Mouse (Mus musculus): Measurements from ENCODE around the gene Pi4ka. TPM values are rescaled to one million over a fixed set of nuclear protein-coding genes. Genes with fewer than 3 reads are reported as not detected.

Gene Pi4ka
- total and polyA plus RNA-seq, 3 experiments: 49.0 to 57.1 (median 56.4) TPM

DNA sequence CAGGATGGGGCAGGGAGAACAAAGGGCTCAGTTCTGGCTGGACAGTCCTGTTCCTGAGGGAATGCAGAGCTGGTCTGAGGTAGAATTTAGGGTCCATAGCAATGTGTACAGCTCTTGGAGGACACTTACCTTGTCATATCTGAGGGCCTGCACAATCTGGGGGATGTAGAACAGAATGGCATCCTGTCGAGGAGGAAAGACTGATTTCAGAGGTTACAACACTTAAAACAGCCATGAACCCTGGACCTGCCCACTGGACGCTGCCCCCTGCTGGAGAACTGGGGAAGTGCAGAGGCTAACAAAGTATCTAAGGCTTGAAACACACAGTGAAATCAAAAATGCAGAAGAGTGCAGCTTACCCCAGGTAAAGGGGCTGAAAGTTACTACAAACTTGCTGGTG, 113.4 kb downstream of the Pi4ka start:
- 7% methylated on average over 2 of the region's 2 CpGs for WGBS
- Histone ChIP-seq H3K9ac (ENCODE audit: low read depth, low read length) (no peak overlapping the region), H3K27me3 (ENCODE audit: control insufficient read depth, insufficient read depth, low read length) (no peaks in the 10 kb centered on the region), H3K4me3 (no peak overlapping the region), H3K27ac (no peak overlapping the region), H3K4me1 (ENCODE audit: control insufficient read depth, insufficient read depth, low read length) (no peaks in the 10 kb centered on the region), H3K79me2 (replicated peaks; ENCODE audit: control insufficient read depth, insufficient read depth, low read length) (no peaks in the 10 kb centered on the region), H3K36me3 (ENCODE audit: control insufficient read depth, insufficient read depth, low read length) (no peaks in the 10 kb centered on the region)
- intact Hi-C loops (cut with DNase I): loop anchor here (5.0 kb wide), 1 partner anchor 85 kb away; the partner anchor contains the start of gene Rimbp3
- DNase-seq: peak; percentile 58 to 81
- peak; percentile 99; the same call in 1 of the 2 replicates for TF ChIP-seq CTCF (IDR thresholded peaks at IDR 0.05)
- TF ChIP-seq EP300 (IDR thresholded peaks at IDR 0.05; ENCODE audit: insufficient read depth, low read depth, low read length): no peak
- no peak for TF ChIP-seq POLR2A (IDR thresholded peaks at IDR 0.05; ENCODE audit: insufficient read depth, low read depth, low read length)

GRCm38 (mm10) chr16:17291016-17291415, 115.1 kb downstream of the Pi4ka start:
- Histone ChIP-seq H3K4me3 (no peak overlapping the region), H3K27ac (no peak overlapping the region), H3K36me3 (ENCODE audit: control insufficient read depth, insufficient read depth, low read length) (no peaks in the 10 kb centered on the region), H3K79me2 (replicated peaks; ENCODE audit: control insufficient read depth, insufficient read depth, low read length) (no peaks in the 10 kb centered on the region), H3K27me3 (ENCODE audit: control insufficient read depth, insufficient read depth, low read length) (no peaks in the 10 kb centered on the region), H3K4me1 (ENCODE audit: control insufficient read depth, insufficient read depth, low read length) (no peaks in the 10 kb centered on the region), H3K9ac (ENCODE audit: low read depth, low read length) (no peak overlapping the region)
- intact Hi-C loops (cut with DNase I): loop anchor here (5.0 kb wide), 1 partner anchor 84 kb away; the partner anchor contains the start of gene Rimbp3
- WGBS: 75% methylated on average over 2 of the region's 2 CpGs
- TF ChIP-seq CTCF (IDR thresholded peaks at IDR 0.05) (no peak), EP300 (IDR thresholded peaks at IDR 0.05; ENCODE audit: insufficient read depth, low read depth, low read length) (no peak), POLR2A (IDR thresholded peaks at IDR 0.05; ENCODE audit: insufficient read depth, low read depth, low read length) (no peak)
- no peak for DNase-seq

DNA sequence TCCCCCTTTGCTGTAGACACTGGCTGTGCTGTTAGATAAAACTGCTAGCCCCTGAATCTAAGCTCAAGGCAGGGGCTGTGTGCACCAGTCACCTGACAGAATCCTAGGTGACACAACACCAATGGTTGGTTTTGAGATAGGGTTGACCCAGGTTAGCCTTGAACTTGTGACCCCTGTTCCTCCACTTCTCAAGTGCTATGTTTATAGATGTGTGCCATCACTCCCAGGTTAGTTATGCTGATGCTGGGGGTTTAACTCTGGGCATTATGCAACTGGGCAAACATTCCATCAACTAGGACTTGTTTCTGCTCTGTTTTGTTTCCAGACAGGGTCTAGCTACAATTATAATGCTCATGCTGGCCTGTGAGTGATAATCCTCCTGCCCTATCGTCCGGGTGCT, 119.0 kb downstream of the Pi4ka start:
- WGBS: 96% methylated on average over 2 of the region's 2 CpGs
- Histone ChIP-seq H3K27ac (no peak overlapping the region), H3K9ac (ENCODE audit: low read depth, low read length) (no peak overlapping the region), H3K79me2 (replicated peaks; ENCODE audit: control insufficient read depth, insufficient read depth, low read length) (no peaks in the 10 kb centered on the region), H3K4me3 (no peak overlapping the region), H3K4me1 (ENCODE audit: control insufficient read depth, insufficient read depth, low read length) (no peaks in the 10 kb centered on the region), H3K27me3 (ENCODE audit: control insufficient read depth, insufficient read depth, low read length) (no peaks in the 10 kb centered on the region), H3K36me3 (ENCODE audit: control insufficient read depth, insufficient read depth, low read length) (no peaks in the 10 kb centered on the region)
- DNase-seq: no peak
- intact Hi-C loops (cut with DNase I): no loop called here
- TF ChIP-seq CTCF (IDR thresholded peaks at IDR 0.05): no peak
- TF ChIP-seq EP300 (IDR thresholded peaks at IDR 0.05; ENCODE audit: insufficient read depth, low read depth, low read length): no peak
- TF ChIP-seq POLR2A (IDR thresholded peaks at IDR 0.05; ENCODE audit: insufficient read depth, low read depth, low read length): no peak

DNA sequence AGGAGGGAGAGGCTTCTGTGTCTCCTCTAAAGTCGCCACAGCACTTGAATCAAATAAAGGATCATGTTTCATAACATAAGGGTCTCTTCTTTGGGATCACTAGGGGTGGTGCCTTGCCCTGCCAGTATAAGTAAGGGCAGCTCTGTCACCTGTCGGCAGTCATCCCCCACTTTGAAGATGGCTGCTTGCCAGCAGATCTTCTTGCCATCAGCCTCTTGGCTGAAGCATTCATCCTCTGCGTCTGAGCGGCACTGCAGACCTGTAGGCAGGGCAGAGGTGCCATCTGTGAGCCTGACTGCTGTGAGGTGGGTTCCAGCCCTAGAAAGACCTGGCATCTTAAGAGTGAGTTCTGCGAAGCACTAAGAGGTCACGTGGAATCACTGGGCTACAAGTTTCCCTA, 123.0 kb downstream of the Pi4ka start:
- WGBS: 69% methylated on average over 6 of the region's 6 CpGs

DNA sequence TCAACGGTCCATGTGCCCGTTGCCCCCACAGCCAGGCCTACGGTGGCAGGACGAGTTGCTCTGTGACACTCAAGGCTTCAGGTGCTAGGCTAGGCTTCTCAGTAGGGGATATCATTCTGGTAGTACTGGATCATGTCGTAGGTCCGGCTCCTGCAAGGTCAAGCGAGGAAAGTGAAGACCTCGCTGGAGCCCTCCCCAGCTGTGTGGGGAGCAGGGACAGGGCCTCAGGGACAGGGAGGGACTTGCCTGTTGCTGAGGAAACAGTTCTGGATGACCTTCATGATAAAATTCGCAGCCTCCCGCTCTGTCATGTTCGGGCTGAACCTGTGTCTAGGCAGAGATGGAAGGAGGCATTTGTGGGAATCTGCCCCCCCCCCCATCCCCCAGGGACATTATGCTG, 125.6 kb downstream of the Pi4ka start:
- TF ChIP-seq POLR2A (IDR thresholded peaks at IDR 0.05; ENCODE audit: insufficient read depth, low read depth, low read length) (no peak), EP300 (IDR thresholded peaks at IDR 0.05; ENCODE audit: insufficient read depth, low read depth, low read length) (no peak), CTCF (IDR thresholded peaks at IDR 0.05) (no peak)
- H3K9ac ChIP-seq (ENCODE audit: low read depth, low read length): no peak overlapping the region
- H3K4me1 ChIP-seq (ENCODE audit: control insufficient read depth, insufficient read depth, low read length): peaks cover 1% of the 10 kb centered on the region; the same call in 1 of the 2 replicates
- H3K27me3 ChIP-seq (ENCODE audit: control insufficient read depth, insufficient read depth, low read length): no peaks in the 10 kb centered on the region
- H3K4me3 ChIP-seq: no peak overlapping the region
- no peaks in the 10 kb centered on the region for H3K79me2 ChIP-seq (replicated peaks; ENCODE audit: control insufficient read depth, insufficient read depth, low read length)
- no peaks in the 10 kb centered on the region for H3K36me3 ChIP-seq (ENCODE audit: control insufficient read depth, insufficient read depth, low read length)
- whole genome bisulfite sequencing: 88% methylated on average over 11 of the region's 11 CpGs
- DNase-seq: no peak
- intact Hi-C loops (cut with DNase I): no loop called here
- no peak overlapping the region for H3K27ac ChIP-seq

More for the DNA sequence above, 123.0 kb downstream of the Pi4ka start:
- DNase-seq: no peak
- no peak for TF ChIP-seq POLR2A (IDR thresholded peaks at IDR 0.05; ENCODE audit: insufficient read depth, low read depth, low read length)
- TF ChIP-seq EP300 (IDR thresholded peaks at IDR 0.05; ENCODE audit: insufficient read depth, low read depth, low read length): no peak
- TF ChIP-seq CTCF (IDR thresholded peaks at IDR 0.05): no peak
- Histone ChIP-seq H3K9ac (ENCODE audit: low read depth, low read length) (no peak overlapping the region), H3K79me2 (replicated peaks; ENCODE audit: control insufficient read depth, insufficient read depth, low read length) (no peaks in the 10 kb centered on the region), H3K4me1 (ENCODE audit: control insufficient read depth, insufficient read depth, low read length) (no peaks in the 10 kb centered on the region), H3K36me3 (ENCODE audit: control insufficient read depth, insufficient read depth, low read length) (no peaks in the 10 kb centered on the region), H3K27ac (no peak overlapping the region), H3K4me3 (no peak overlapping the region), H3K27me3 (ENCODE audit: control insufficient read depth, insufficient read depth, low read length) (no peaks in the 10 kb centered on the region)
- intact Hi-C loops (cut with DNase I): no loop called here

GRCm38 (mm10) chr16:17277342-17278211, 128.5 kb downstream of the Pi4ka start:
- peak; percentile 27 to 33 for DNase-seq
- no peak overlapping the region for H3K27ac ChIP-seq
- TF ChIP-seq CTCF (IDR thresholded peaks at IDR 0.05) (no peak), EP300 (IDR thresholded peaks at IDR 0.05; ENCODE audit: insufficient read depth, low read depth, low read length) (no peak), POLR2A (IDR thresholded peaks at IDR 0.05; ENCODE audit: insufficient read depth, low read depth, low read length) (no peak)
- no peak overlapping the region; the same call in 1 of the 2 replicates for H3K9ac ChIP-seq (ENCODE audit: low read depth, low read length)
- 18% methylated on average over 61 of the region's 61 CpGs for WGBS
- peaks cover 1% of the 10 kb centered on the region; the same call in 1 of the 2 replicates for H3K4me1 ChIP-seq (ENCODE audit: control insufficient read depth, insufficient read depth, low read length)
- H3K4me3 ChIP-seq: peak overlapping the region; percentile 9
- no peaks in the 10 kb centered on the region for H3K27me3 ChIP-seq (ENCODE audit: control insufficient read depth, insufficient read depth, low read length)
- intact Hi-C loops (cut with DNase I): loop anchor here (5.0 to 10.0 kb wide), 3 partner anchors 125 to 383 kb away; partner anchors contain the start of genes Ppm1f and Sdf2l1
- no peaks in the 10 kb centered on the region for H3K79me2 ChIP-seq (replicated peaks; ENCODE audit: control insufficient read depth, insufficient read depth, low read length)
- H3K36me3 ChIP-seq (ENCODE audit: control insufficient read depth, insufficient read depth, low read length): no peaks in the 10 kb centered on the region

Data from heart, adult 2 months (tissue).